Mouse (Mus musculus) forebrain, embryonic 11.5 days (tissue): Measurements from ENCODE around the gene Rpl29. TPM values are rescaled to one million over a fixed set of nuclear protein-coding genes. Genes with fewer than 3 reads are reported as not detected.

Experiments used
- ATAC-seq: fragments of 200-750 bp; cut with Nextera tagmentation; replicated peaks from 2 replicates; pipeline ENCODE4 v1.8.0; 2017; ENCODE audit warnings: moderate TSS enrichment; ENCODE audit not compliant: low FRiP score
- DNase-seq: peaks from one replicate; pipeline ENCODE4 v3.0.0-alpha.2; 2017; ENCODE audit warnings: low spot score
- H3K27ac ChIP-seq: fragments of 300-500 bp; sonication (generic); 2 replicates; pipeline ENCODE4 v1.5.1; 2014; ENCODE audit warnings: low read depth, low read length
- H3K27me3 ChIP-seq: fragments of 300-500 bp; sonication (generic); 2 replicates; pipeline ENCODE4 v1.6.1; 2014; ENCODE audit warnings: mild to moderate bottlenecking, low read length, mixed read lengths; ENCODE audit not compliant: control insufficient read depth, insufficient read depth
- H3K36me3 ChIP-seq: fragments of 300-500 bp; sonication (generic); 2 replicates; pipeline ENCODE4 v1.6.1; 2014; ENCODE audit warnings: mild to moderate bottlenecking, low read length, moderate library complexity, mixed read lengths; ENCODE audit not compliant: control insufficient read depth, insufficient read depth
- H3K4me1 ChIP-seq: fragments of 300-500 bp; sonication (generic); replicated peaks from 2 replicates; pipeline ENCODE4 v1.6.1; 2014; ENCODE audit warnings: low read length, mixed read lengths; ENCODE audit not compliant: control insufficient read depth, insufficient read depth
- H3K4me2 ChIP-seq: fragments of 300-500 bp; sonication (generic); 2 replicates; pipeline ENCODE4 v1.6.1; 2014; ENCODE audit warnings: low read depth, mild to moderate bottlenecking, low read length, moderate library complexity, mixed read lengths; ENCODE audit not compliant: severe bottlenecking
- H3K4me3 ChIP-seq: fragments of 300-500 bp; sonication (generic); 2 replicates; pipeline ENCODE4 v1.5.1; 2014; ENCODE audit warnings: low read depth, low read length
- H3K9ac ChIP-seq: fragments of 300-500 bp; sonication (generic); 2 replicates; pipeline ENCODE4 v1.6.1; 2014; ENCODE audit warnings: low read length
- H3K9me3 ChIP-seq: fragments of 300-500 bp; sonication (generic); 2 replicates; pipeline ENCODE4 v1.6.1; 2016; ENCODE audit warnings: low read length, mixed read lengths; ENCODE audit not compliant: control insufficient read depth
- WGBS: fragments of 180-500 bp; shearing (Covaris S2); extraction: QIAGEN DNeasy Blood & Tissue Kit; methylation state at CpG from one replicate; pipeline ENCODE4 v1.1.7; 2014; 5-methylcytosine and 5-hydroxymethylcytosine counted together
- polyA plus RNA-seq: library from polyadenylated mRNA; unstranded; fragments of >200 nt; fragmentation: Nextera tagmentation; extraction: Ambion mirVana; gene quantifications from 2 replicates; pipeline ENCODE4 v1.2.1, GENCODE M21; 2014

Rpl29 gene
- polyA plus RNA-seq, 1 experiment from 2014 or later, result 879 TPM

GRCm38 (mm10) chr9:106475046-106475445 lies 45.8 kb downstream of the Rpl29 start:
- DNase-seq, result no peak
- 0 out of 2 replicates have a peak overlapping the region, but pooled peaks have one; percentile 27 for H3K9ac ChIP-seq
- H3K9me3 ChIP-seq, result no peaks in the 10 kb centered on the region
- H3K4me1 ChIP-seq, result peaks cover 17% of the 10 kb centered on the region
- H3K27ac ChIP-seq, result no peak overlapping the region
- H3K4me3 ChIP-seq, result no peak overlapping the region
- 67% methylated on average over 7 of the region's 7 CpGs for WGBS
- no peak for ATAC-seq
- no peak overlapping the region for H3K4me2 ChIP-seq
- no peaks in the 10 kb centered on the region for H3K27me3 ChIP-seq
- no peaks in the 10 kb centered on the region for H3K36me3 ChIP-seq

- ATAC-seq (no peak), DNase-seq (no peak)
- Histone ChIP-seq H3K27ac (no peak within 1 kb of the TSS), H3K4me2 (peak within 1 kb of the TSS; percentile 31), H3K27me3 (no peaks in the 10 kb centered on the region), H3K36me3 (no peaks in the 10 kb centered on the region; the same call in 1 of the 2 replicates), H3K9ac (peak within 1 kb of the TSS; percentile 39), H3K9me3 (no peaks in the 10 kb centered on the region), H3K4me1 (peaks cover 17% of the 10 kb centered on the region), H3K4me3 (no peak within 1 kb of the TSS)
- 90% methylated on average over 10 of the region's 10 CpGs for WGBS
Measured at GRCm38 (mm10) chr9:106475663-106476001, 46.4 kb downstream of the Rpl29 start, which contains the start of gene Rrp9. TSS of gene Rrp9 (plus strand) at chr9:106475963.

GRCm38 (mm10) chr9:106476002-106476923 lies 47.0 kb downstream of the Rpl29 start:
- DNase-seq, result no peak
- no peak overlapping the region for H3K27ac ChIP-seq
- no peaks in the 10 kb centered on the region for H3K9me3 ChIP-seq
- peaks cover 17% of the 10 kb centered on the region for H3K4me1 ChIP-seq
- peak; percentile 62 for ATAC-seq
- H3K27me3 ChIP-seq, result no peaks in the 10 kb centered on the region
- peak overlapping the region; percentile 31 for H3K4me2 ChIP-seq
- no peak overlapping the region for H3K4me3 ChIP-seq
- H3K9ac ChIP-seq, result peak overlapping the region; percentile 39
- 37% methylated on average over 16 of the region's 16 CpGs for whole genome bisulfite sequencing
- H3K36me3 ChIP-seq, result no peaks in the 10 kb centered on the region; the same call in 1 of the 2 replicates

GRCm38 (mm10) chr9:106476924-106477484 lies 47.8 kb downstream of the Rpl29 start, which contains the start of gene Parp3:
TSS of gene Parp3 (minus strand) at chr9:106476949.
- no peaks in the 10 kb centered on the region for H3K27me3 ChIP-seq
- peak within 1 kb of the TSS; percentile 70 for H3K4me3 ChIP-seq
- WGBS, result 0% methylated on average over 41 of the region's 41 CpGs
- DNase-seq (peak; percentile 99), ATAC-seq (peak; percentile 98)
- no peaks in the 10 kb centered on the region; the same call in 1 of the 2 replicates for H3K36me3 ChIP-seq
- no peaks in the 10 kb centered on the region for H3K9me3 ChIP-seq
- H3K9ac ChIP-seq, result peak within 1 kb of the TSS; percentile 64
- no peak within 1 kb of the TSS for H3K27ac ChIP-seq
- H3K4me2 ChIP-seq, result peak within 1 kb of the TSS; percentile 76
- H3K4me1 ChIP-seq, result peaks cover 12% of the 10 kb centered on the region

DNA sequence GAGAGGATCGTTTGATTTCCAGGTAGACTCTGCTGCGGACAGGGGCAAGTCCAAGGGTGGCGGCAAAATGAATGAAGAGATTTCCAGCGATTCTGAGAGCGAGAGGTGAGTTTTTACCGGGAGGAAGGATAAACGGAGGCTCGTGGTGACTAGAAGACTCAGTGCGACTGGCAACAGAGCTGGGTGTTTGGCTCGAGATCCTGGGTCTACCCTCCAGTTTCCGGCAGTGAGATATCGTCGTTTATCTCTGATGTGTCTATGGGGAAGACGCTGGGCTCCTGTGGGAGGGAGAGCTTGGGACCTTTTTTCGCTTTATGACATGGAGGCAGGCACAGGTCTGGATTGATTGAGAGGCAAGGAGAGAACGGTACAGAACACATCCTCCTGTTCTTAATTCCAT lies 48.4 kb downstream of the Rpl29 start:
- Histone ChIP-seq H3K9ac (peak overlapping the region; percentile 64), H3K4me1 (peaks cover 12% of the 10 kb centered on the region), H3K27me3 (no peaks in the 10 kb centered on the region), H3K4me2 (peak overlapping the region; percentile 76), H3K9me3 (no peaks in the 10 kb centered on the region), H3K27ac (no peak overlapping the region), H3K36me3 (no peaks in the 10 kb centered on the region; the same call in 1 of the 2 replicates), H3K4me3 (peak overlapping the region; percentile 70)
- DNase-seq, result no peak
- WGBS, result 7% methylated on average over 16 of the region's 16 CpGs
- ATAC-seq, result no peak

- no peaks in the 10 kb centered on the region for H3K9me3 ChIP-seq
- H3K27ac ChIP-seq, result no peak overlapping the region
- 84% methylated on average over 9 of the region's 9 CpGs for WGBS
- H3K4me1 ChIP-seq, result peaks cover 12% of the 10 kb centered on the region
- DNase-seq, result peak; percentile 46
- peak overlapping the region; percentile 64 for H3K9ac ChIP-seq
- H3K36me3 ChIP-seq, result no peaks in the 10 kb centered on the region; the same call in 1 of the 2 replicates
- peak overlapping the region; percentile 70 for H3K4me3 ChIP-seq
- H3K27me3 ChIP-seq, result no peaks in the 10 kb centered on the region
- H3K4me2 ChIP-seq, result peak overlapping the region; percentile 76
- ATAC-seq, result no peak
Measured at GRCm38 (mm10) chr9:106478101-106478500, 48.8 kb downstream of the Rpl29 start.

DNA sequence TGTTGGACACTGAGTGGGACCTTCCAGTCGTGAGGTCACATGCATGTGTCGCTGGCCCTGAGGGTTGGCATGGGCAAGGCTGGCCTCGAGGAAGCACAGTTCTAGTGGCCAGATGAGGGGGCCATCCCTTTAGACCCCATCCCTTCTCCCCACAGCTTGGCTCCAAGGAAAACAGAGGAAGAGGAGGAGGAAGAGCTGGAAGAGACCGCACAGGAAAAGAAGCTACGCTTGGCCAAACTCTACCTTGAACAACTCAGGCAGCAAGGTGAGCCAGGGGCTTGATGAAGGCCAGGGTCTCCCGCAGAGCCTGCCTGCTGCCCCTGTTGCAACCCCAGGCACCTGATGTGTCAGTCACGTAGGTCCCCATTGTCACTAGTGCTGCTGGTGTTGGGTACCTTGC lies 51.3 kb downstream of the Rpl29 start:
- Histone ChIP-seq H3K4me2 (no peak overlapping the region), H3K27ac (no peak overlapping the region), H3K4me1 (peaks cover 10% of the 10 kb centered on the region), H3K4me3 (no peak overlapping the region), H3K9ac (no peak overlapping the region), H3K27me3 (no peaks in the 10 kb centered on the region), H3K9me3 (no peaks in the 10 kb centered on the region), H3K36me3 (no peaks in the 10 kb centered on the region; the same call in 1 of the 2 replicates)
- WGBS, result 97% methylated on average over 7 of the region's 7 CpGs
- DNase-seq (no peak), ATAC-seq (no peak)

- no peaks in the 10 kb centered on the region; the same call in 1 of the 2 replicates for H3K36me3 ChIP-seq
Measured at GRCm38 (mm10) chr9:106481075-106481474, 51.8 kb downstream of the Rpl29 start.

More at GRCm38 (mm10) chr9:106481075-106481474, 51.8 kb downstream of the Rpl29 start:
- H3K9me3 ChIP-seq, result no peaks in the 10 kb centered on the region
- no peak overlapping the region for H3K27ac ChIP-seq
- no peak overlapping the region for H3K9ac ChIP-seq
- H3K4me3 ChIP-seq, result no peak overlapping the region
- DNase-seq (no peak), ATAC-seq (no peak)
- H3K4me1 ChIP-seq, result peaks cover 10% of the 10 kb centered on the region
- H3K4me2 ChIP-seq, result no peak overlapping the region
- H3K27me3 ChIP-seq, result no peaks in the 10 kb centered on the region
- WGBS, result 93% methylated on average over 15 of the region's 15 CpGs
